Mouse (Mus musculus) hindbrain, postnatal 0 days (tissue): ENCODE measurements around the gene Olfr1040. TPM values are rescaled to one million over a fixed set of nuclear protein-coding genes. Genes with fewer than 3 reads are reported as not detected.

Experiments
- ATAC-seq: fragments of 200-750 bp; cut with Nextera tagmentation; 2 replicates; pipeline ENCODE4 v1.8.0; 2017; ENCODE audit warnings: mild to moderate bottlenecking, moderate TSS enrichment, moderate library complexity
- DNase-seq: peaks from one replicate; pipeline ENCODE4 v3.0.0-alpha.2; 2015; ENCODE audit warnings: low spot score
- H3K27ac ChIP-seq: fragments of 300-500 bp; sonication (generic); 2 replicates; pipeline ENCODE4 v1.5.1; 2014; ENCODE audit warnings: mild to moderate bottlenecking
- H3K27me3 ChIP-seq: fragments of 300-500 bp; sonication (generic); 2 replicates; pipeline ENCODE4 v1.6.1; 2014; ENCODE audit warnings: low read length, mixed read lengths; ENCODE audit not compliant: insufficient read depth
- H3K36me3 ChIP-seq: fragments of 300-500 bp; sonication (generic); 2 replicates; pipeline ENCODE4 v1.6.1; 2014; ENCODE audit warnings: low read length, mixed read lengths; ENCODE audit not compliant: insufficient read depth
- H3K4me1 ChIP-seq: fragments of 300-500 bp; sonication (generic); 2 replicates; pipeline ENCODE4 v1.6.1; 2014; ENCODE audit warnings: antibody characterized with exemption, low read length, mixed read lengths; ENCODE audit not compliant: insufficient read depth
- H3K4me2 ChIP-seq: fragments of 300-500 bp; sonication (generic); 2 replicates; pipeline ENCODE4 v1.6.1; 2014; ENCODE audit warnings: low read depth, mild to moderate bottlenecking, low read length, moderate library complexity, mixed read lengths
- H3K4me3 ChIP-seq: fragments of 300-500 bp; sonication (generic); 2 replicates; pipeline ENCODE4 v1.5.1; 2014; ENCODE audit warnings: low read length
- H3K9ac ChIP-seq: fragments of 300-500 bp; sonication (generic); replicated peaks from 2 replicates; pipeline ENCODE4 v1.6.1; 2014; ENCODE audit warnings: mild to moderate bottlenecking, low read length, moderate library complexity, mixed read lengths
- H3K9me3 ChIP-seq: fragments of 300-500 bp; sonication (generic); 2 replicates; pipeline ENCODE4 v1.6.1; 2016; ENCODE audit warnings: low read length, mixed read lengths
- CTCF ChIP-seq: IDR thresholded peaks from 2 replicates; pipeline ENCODE4 v1.5.1; 2016; ENCODE audit warnings: antibody characterized with exemption, control low read depth, low read depth
- WGBS: fragments of 180-500 bp; shearing (Covaris S2); extraction: QIAGEN DNeasy Blood & Tissue Kit; methylation state at CpG from one replicate; pipeline ENCODE4 v1.1.7; 2014; 5-methylcytosine and 5-hydroxymethylcytosine counted together
- polyA plus RNA-seq: library from polyadenylated mRNA; unstranded; fragments of >200 nt; fragmentation: Nextera tagmentation; extraction: Ambion mirVana; gene quantifications from 2 replicates; pipeline ENCODE4 v1.2.1, GENCODE M21; 2015
- total RNA-seq: library from RNA; depleted of rRNA; stranded (reverse); fragments of >200 nt; gene quantifications from 2 replicates; pipeline ENCODE4 v1.2.3, GENCODE M21; 2014; rRNA removed

Gene Olfr1040
- total and polyA plus RNA-seq, 2 experiments from 2014 or later = not detected

- ATAC-seq (no peak), DNase-seq (no peak)
- Histone ChIP-seq H3K4me3 (no peak within 1 kb of the TSS), H3K4me2 (no peak within 1 kb of the TSS), H3K9ac (no peak within 1 kb of the TSS), H3K27me3 (no peaks in the 10 kb centered on the region), H3K9me3 (no peaks in the 10 kb centered on the region), H3K27ac (no peak within 1 kb of the TSS), H3K36me3 (no peaks in the 10 kb centered on the region), H3K4me1 (no peaks in the 10 kb centered on the region)
- WGBS = 84% methylated on average over 2 of the region's 2 CpGs
- TF ChIP-seq CTCF = no peak
Measured at GRCm38 (mm10) chr2:86161738-86162137, 15.2 kb upstream of the Olfr1040 start, which contains the start of gene Olfr1042. TSS of gene Olfr1042 (minus strand) at chr2:86161838.

GRCm38 (mm10) chr2:86135828-86136227, 10.7 kb downstream of the Olfr1040 start, which contains the start of gene Olfr1039:
TSS of gene Olfr1039 (minus strand) at chr2:86135928.
- TF ChIP-seq CTCF = no peak
- Histone ChIP-seq H3K9ac (no peak within 1 kb of the TSS), H3K4me3 (no peak within 1 kb of the TSS), H3K9me3 (0 out of 2 replicates have a peak, but pooled peaks cover 2% of the 10 kb centered on the region), H3K4me2 (no peak within 1 kb of the TSS), H3K4me1 (no peaks in the 10 kb centered on the region), H3K27ac (no peak within 1 kb of the TSS), H3K36me3 (no peaks in the 10 kb centered on the region), H3K27me3 (no peaks in the 10 kb centered on the region)
- no peak for DNase-seq
- WGBS = 98% methylated on average over 1 of the region's 1 CpGs
- ATAC-seq = no peak

Other genes with a start within 250 kb of the Olfr1040 start
- gene Olfr1024, start 241.7 kb downstream of the Olfr1040 start, total RNA-seq = not detected in 2 replicates
- gene Olfr1024, start 241.7 kb downstream of the Olfr1040 start, polyA plus RNA-seq = not detected in 2 replicates
- gene Olfr1025-ps1, start 231.5 kb downstream of the Olfr1040 start, total RNA-seq = not detected in 2 replicates
- not detected in 2 replicates for gene Olfr1025-ps1, start 231.5 kb downstream of the Olfr1040 start, polyA plus RNA-seq
- not detected in 2 replicates for gene Olfr1026, start 225.2 kb downstream of the Olfr1040 start, total RNA-seq
- gene Olfr1026, start 225.2 kb downstream of the Olfr1040 start, polyA plus RNA-seq = not detected in 2 replicates
- gene Olfr1028, start 196.3 kb downstream of the Olfr1040 start, total RNA-seq = not detected in 2 replicates
- not detected in 2 replicates for gene Olfr1028, start 196.3 kb downstream of the Olfr1040 start, polyA plus RNA-seq
- not detected in 2 replicates for gene Olfr1029, start 172.8 kb downstream of the Olfr1040 start, total RNA-seq
- not detected in 2 replicates for gene Olfr1029, start 172.8 kb downstream of the Olfr1040 start, polyA plus RNA-seq
- gene Olfr1030, start 167.5 kb downstream of the Olfr1040 start, total RNA-seq = not detected in 2 replicates
- not detected in 2 replicates for gene Olfr1030, start 167.5 kb downstream of the Olfr1040 start, polyA plus RNA-seq
- gene Olfr1031, start 156.4 kb downstream of the Olfr1040 start, total RNA-seq = not detected in 2 replicates
- gene Olfr1031, start 156.4 kb downstream of the Olfr1040 start, polyA plus RNA-seq = not detected in 2 replicates
- not detected in 2 replicates for gene Olfr1032, start 141.2 kb downstream of the Olfr1040 start, total RNA-seq
- gene Olfr1032, start 141.2 kb downstream of the Olfr1040 start, polyA plus RNA-seq = not detected in 2 replicates
- 0.21 and 1.1 TPM in 2 replicates for gene Olfr1033, start 126.1 kb downstream of the Olfr1040 start, total RNA-seq
- 0.29 and 1.6 TPM in 2 replicates for gene Olfr1033, start 126.1 kb downstream of the Olfr1040 start, polyA plus RNA-seq
- gene Olfr1034, start 100.9 kb downstream of the Olfr1040 start, total RNA-seq = 0.05 TPM in 1 of 2 replicates, not detected in the other
- gene Olfr1034, start 100.9 kb downstream of the Olfr1040 start, polyA plus RNA-seq = 0.04 TPM in 1 of 2 replicates, not detected in the other
- gene Olfr1036, start 72.7 kb downstream of the Olfr1040 start, total RNA-seq = not detected in 2 replicates
- gene Olfr1036, start 72.7 kb downstream of the Olfr1040 start, polyA plus RNA-seq = not detected in 2 replicates
- gene Olfr1037, start 59.3 kb downstream of the Olfr1040 start, total RNA-seq = not detected in 2 replicates
- gene Olfr1037, start 59.3 kb downstream of the Olfr1040 start, polyA plus RNA-seq = not detected in 2 replicates
- not detected in 2 replicates for gene Olfr1039, start 10.8 kb downstream of the Olfr1040 start, total RNA-seq
- not detected in 2 replicates for gene Olfr1039, start 10.8 kb downstream of the Olfr1040 start, polyA plus RNA-seq
- gene Olfr1042, start 15.1 kb upstream of the Olfr1040 start, total RNA-seq = not detected in 2 replicates
- gene Olfr1042, start 15.1 kb upstream of the Olfr1040 start, polyA plus RNA-seq = not detected in 2 replicates
- gene Olfr1043, start 20.8 kb upstream of the Olfr1040 start, total RNA-seq = not detected in 2 replicates
- gene Olfr1043, start 20.8 kb upstream of the Olfr1040 start, polyA plus RNA-seq = not detected in 2 replicates
- gene Olfr1044, start 31.1 kb upstream of the Olfr1040 start, total RNA-seq = not detected in 2 replicates
- not detected in 2 replicates for gene Olfr1044, start 31.1 kb upstream of the Olfr1040 start, polyA plus RNA-seq
- gene Olfr52, start 39.0 kb upstream of the Olfr1040 start, total RNA-seq = not detected in 2 replicates
- gene Olfr52, start 39.0 kb upstream of the Olfr1040 start, polyA plus RNA-seq = not detected in 2 replicates
- gene Olfr1045, start 56.3 kb upstream of the Olfr1040 start, total RNA-seq = not detected in 2 replicates
- gene Olfr1045, start 56.3 kb upstream of the Olfr1040 start, polyA plus RNA-seq = not detected in 2 replicates
- not detected in 2 replicates for gene Olfr1046, start 72.6 kb upstream of the Olfr1040 start, total RNA-seq
- not detected in 2 replicates for gene Olfr1046, start 72.6 kb upstream of the Olfr1040 start, polyA plus RNA-seq
- not detected in 2 replicates for gene Olfr1047, start 84.7 kb upstream of the Olfr1040 start, total RNA-seq
- gene Olfr1047, start 84.7 kb upstream of the Olfr1040 start, polyA plus RNA-seq = not detected in 2 replicates
- not detected in 2 replicates for gene Olfr1048, start 93.6 kb upstream of the Olfr1040 start, total RNA-seq
- not detected in 2 replicates for gene Olfr1048, start 93.6 kb upstream of the Olfr1040 start, polyA plus RNA-seq
- gene Olfr1049, start 111.6 kb upstream of the Olfr1040 start, total RNA-seq = not detected in 2 replicates
- gene Olfr1049, start 111.6 kb upstream of the Olfr1040 start, polyA plus RNA-seq = not detected in 2 replicates
- gene Olfr1051, start 132.4 kb upstream of the Olfr1040 start, total RNA-seq = not detected in 2 replicates
- gene Olfr1051, start 132.4 kb upstream of the Olfr1040 start, polyA plus RNA-seq = not detected in 2 replicates
- gene Olfr1052, start 145.7 kb upstream of the Olfr1040 start, total RNA-seq = 0.37 TPM in 1 of 2 replicates, not detected in the other
- not detected in 2 replicates for gene Olfr1052, start 145.7 kb upstream of the Olfr1040 start, polyA plus RNA-seq
- not detected in 2 replicates for gene Olfr1053, start 168.6 kb upstream of the Olfr1040 start, total RNA-seq
- not detected in 2 replicates for gene Olfr1053, start 168.6 kb upstream of the Olfr1040 start, polyA plus RNA-seq
- not detected in 2 replicates for gene Olfr1054, start 188.7 kb upstream of the Olfr1040 start, total RNA-seq
- gene Olfr1054, start 188.7 kb upstream of the Olfr1040 start, polyA plus RNA-seq = not detected in 2 replicates
- gene Olfr1055, start 203.6 kb upstream of the Olfr1040 start, total RNA-seq = not detected in 2 replicates
- gene Olfr1055, start 203.6 kb upstream of the Olfr1040 start, polyA plus RNA-seq = not detected in 2 replicates
- gene Olfr1056, start 215.7 kb upstream of the Olfr1040 start, total RNA-seq = not detected in 2 replicates
- gene Olfr1056, start 215.7 kb upstream of the Olfr1040 start, polyA plus RNA-seq = not detected in 2 replicates
- gene Olfr1057, start 231.7 kb upstream of the Olfr1040 start, total RNA-seq = not detected in 2 replicates
- not detected in 2 replicates for gene Olfr1057, start 231.7 kb upstream of the Olfr1040 start, polyA plus RNA-seq
- not detected in 2 replicates for gene Olfr1058, start 241.8 kb upstream of the Olfr1040 start, total RNA-seq
- not detected in 2 replicates for gene Olfr1058, start 241.8 kb upstream of the Olfr1040 start, polyA plus RNA-seq